Mouse (Mus musculus) lung, postnatal 25 days (tissue): ENCODE results near the gene Borcs5.

ENCODE experiments used
- DNase-seq: peaks from one replicate; pipeline ENCODE4 v3.0.0; 2022; ENCODE audit warnings: low spot score

Borcs5 gene

GRCm38 (mm10) chr6:134626564-134626963 lies 12.7 kb upstream of the Borcs5 start:
- DNase-seq: no peak

DNA sequence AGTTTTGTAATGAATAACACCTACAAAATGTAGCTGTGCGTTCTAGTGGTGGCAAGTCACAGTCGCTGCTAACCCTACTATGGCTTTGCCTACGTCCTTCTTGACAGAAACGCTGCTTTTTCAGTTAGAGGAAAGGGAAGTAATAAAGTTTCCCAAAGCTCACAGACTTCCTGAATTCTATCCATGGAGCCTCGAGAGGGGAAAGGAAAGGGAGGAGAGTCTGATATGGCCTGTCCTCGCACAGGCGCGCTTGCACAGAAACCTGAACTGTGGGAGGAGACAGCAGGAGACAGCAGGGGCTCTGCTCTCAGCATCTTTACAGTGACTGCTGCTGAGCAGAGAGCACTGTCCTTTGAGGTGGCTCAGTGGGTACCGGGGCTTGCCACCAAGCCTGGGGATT lies 8.9 kb upstream of the Borcs5 start:
- DNase-seq: no peak

DNA sequence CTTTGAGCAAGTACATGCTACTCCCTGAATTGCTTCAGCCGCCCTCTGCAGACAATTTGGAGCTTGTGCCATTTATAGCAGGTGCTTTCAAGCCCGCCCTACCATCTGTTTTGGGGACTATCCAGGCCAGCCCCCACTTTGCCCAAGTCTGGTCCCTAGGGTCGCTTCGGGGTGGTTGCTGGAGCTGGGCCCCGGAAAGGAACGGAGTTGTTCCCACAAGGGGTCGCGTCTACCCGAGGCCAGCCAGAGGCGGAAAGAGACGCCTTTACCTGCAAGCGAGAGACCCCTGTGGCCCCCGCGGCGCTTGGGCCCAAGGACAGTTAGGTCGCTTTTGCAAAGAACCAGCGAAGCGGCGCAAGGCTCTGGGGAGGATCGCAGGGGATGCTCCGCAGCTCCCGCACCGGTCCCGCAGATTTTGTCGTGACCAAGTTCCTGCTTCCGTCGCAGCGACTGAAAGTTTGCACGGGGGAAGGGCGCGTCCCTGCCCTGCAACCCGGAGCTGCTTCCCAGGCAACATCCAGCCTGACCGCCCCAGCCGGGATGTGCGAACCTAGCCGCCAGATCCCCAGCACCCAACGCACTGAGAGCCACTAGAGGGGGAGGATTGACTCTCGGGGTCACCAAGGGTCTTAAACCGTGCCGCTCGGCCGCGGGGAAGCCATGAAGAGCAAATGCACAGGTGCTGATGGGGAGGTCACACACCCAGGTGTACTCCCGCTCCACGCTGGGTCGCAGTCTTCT lies 7.2 kb upstream of the Borcs5 start, which contains the start of gene Mansc1:
Gene Mansc1, minus strand, starts transcription at position 542 of the 741 bp plus-strand sequence.
- DNase-seq: peak; percentile 53

GRCm38 (mm10) chr6:134632756-134633155 lies 6.6 kb upstream of the Borcs5 start:
- DNase-seq: no peak

DNA sequence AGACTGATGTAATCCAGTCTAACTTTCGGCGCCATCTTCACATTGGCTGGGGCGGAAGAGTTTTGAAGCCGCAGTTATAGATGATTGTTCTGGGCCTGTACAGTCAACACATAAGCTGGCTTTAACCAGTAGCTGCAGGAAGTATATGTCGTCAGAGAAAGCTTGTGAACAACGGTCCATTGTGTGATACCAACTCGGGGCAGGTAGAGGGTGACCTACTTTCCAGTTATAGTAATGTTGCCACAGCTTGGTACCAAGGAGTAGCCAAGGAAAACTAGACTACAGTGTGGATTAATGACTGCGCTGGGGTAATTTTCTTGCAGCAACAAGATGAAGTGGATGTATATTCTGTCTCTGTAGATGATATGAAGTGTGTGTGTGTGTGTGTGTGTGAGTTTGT lies 5.8 kb upstream of the Borcs5 start:
- no peak for DNase-seq

- DNase-seq: no peak
Observed at GRCm38 (mm10) chr6:134636476-134636875, 2.8 kb upstream of the Borcs5 start.

DNA sequence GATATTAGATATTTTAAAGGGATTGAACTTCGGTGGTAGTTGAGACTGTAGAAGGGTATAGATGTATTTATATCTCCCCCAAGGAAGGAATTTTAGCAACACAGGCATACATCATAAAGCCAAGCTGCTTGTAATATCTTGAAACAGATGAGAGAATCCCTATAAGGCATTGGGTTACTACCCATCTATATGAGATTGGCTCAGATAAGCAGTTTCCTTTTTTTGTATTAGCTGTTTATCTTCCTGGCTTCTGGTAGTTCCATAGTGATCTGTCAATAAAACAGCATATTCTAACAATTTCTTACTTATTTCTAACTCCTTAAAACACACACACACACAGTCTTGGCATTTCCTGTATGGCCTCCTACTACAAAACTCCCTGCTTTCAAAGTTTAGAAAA lies 590 bp downstream of the Borcs5 start:
- DNase-seq: no peak

GRCm38 (mm10) chr6:134640485-134641475 lies 1.5 kb downstream of the Borcs5 start:
- DNase-seq: peak; percentile 95

DNA sequence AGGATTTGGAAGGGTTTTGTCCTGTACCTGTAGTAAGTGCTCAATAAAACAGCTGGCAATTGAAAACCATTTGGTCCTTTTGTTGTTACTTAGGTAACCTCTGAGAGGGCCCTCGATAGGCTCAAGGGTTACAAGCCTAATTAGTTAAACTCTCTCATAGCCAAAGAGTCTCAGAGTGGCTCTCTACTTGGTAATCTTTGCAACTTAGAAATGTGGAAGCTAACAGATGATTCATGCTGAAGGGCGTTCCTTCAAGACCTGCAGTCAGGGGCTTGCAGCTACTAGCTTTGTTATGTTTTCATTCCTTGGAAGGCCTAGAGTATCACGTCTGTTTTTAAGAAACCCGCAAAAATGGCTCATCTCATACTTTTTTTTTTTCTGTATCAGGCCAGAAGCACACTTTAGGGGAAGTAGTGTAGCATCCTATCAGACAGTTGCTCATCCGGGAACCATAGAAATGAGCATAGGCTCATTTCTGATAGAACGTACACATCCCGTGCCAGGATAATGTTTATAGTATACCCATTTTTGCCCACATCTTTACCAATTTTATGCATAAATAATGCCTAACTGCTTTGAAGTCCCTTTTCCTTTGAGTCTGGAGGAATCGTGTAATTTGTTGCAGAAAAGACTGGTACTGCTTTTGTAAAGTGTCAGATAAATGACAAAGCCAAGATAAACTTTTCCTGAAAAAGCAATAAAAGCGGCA lies 2.6 kb downstream of the Borcs5 start:
- peak; percentile 55 for DNase-seq

DNA sequence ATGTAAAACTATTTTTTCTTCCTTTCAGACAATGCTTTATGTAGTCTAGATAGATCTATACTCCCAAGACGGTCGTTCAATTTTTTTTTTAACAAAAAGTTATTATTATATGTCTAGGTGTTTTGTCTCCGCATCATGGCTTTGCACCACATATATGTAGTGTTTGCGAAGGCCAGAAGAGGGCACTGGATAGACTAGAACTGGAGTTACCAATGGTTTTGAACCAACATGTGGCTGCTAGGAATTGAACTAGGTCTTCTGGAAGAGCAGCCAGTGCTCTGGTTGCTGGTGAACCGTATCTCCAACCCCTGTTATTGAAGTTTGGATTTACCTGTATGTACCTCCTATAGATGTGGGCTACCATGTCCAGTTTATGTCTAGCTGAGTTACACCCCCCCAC lies 4.0 kb downstream of the Borcs5 start:
- DNase-seq: no peak

DNA sequence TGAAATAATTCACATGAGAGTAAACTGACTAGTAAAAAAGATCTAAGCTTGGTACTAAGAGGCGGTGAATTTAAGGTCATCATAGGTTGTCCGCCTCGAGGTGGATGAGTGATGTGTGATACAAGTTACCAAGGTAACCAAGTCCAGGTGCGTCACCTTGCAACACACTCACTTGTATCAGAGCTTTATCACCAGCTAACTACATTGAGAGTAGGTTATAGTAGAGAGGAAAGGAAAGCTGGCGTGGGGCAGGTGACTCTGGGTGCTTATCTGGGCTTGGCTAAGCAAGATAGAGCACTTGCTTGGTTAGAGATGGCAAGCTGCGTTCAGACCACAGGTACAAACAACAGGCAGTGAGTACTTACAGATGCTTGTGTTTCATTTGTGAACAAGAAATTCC lies 7.5 kb downstream of the Borcs5 start:
- DNase-seq: no peak

GRCm38 (mm10) chr6:134647621-134648020 lies 8.3 kb downstream of the Borcs5 start:
- no peak for DNase-seq

DNA sequence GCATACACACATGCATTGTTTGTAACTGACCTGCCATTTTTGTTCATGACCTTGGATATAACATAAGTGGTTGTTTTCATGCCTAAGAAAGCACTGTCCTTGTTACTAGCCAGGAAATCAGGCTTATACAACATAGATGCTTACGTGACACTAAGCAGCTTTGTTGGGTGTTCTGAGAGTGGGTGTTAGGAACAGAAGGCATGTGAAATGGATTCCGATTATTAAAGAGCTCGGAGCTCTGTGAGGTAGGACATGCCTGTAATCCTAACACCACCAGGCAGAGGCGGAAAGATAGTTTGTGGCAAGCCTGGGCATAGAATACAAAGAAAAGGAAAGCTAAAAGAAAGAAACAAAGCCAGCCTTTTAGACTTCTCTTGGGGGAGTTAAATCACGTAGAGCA lies 9.0 kb downstream of the Borcs5 start:
- DNase-seq: no peak

GRCm38 (mm10) chr6:134656527-134656926 lies 17.2 kb downstream of the Borcs5 start:
- DNase-seq: no peak

DNA sequence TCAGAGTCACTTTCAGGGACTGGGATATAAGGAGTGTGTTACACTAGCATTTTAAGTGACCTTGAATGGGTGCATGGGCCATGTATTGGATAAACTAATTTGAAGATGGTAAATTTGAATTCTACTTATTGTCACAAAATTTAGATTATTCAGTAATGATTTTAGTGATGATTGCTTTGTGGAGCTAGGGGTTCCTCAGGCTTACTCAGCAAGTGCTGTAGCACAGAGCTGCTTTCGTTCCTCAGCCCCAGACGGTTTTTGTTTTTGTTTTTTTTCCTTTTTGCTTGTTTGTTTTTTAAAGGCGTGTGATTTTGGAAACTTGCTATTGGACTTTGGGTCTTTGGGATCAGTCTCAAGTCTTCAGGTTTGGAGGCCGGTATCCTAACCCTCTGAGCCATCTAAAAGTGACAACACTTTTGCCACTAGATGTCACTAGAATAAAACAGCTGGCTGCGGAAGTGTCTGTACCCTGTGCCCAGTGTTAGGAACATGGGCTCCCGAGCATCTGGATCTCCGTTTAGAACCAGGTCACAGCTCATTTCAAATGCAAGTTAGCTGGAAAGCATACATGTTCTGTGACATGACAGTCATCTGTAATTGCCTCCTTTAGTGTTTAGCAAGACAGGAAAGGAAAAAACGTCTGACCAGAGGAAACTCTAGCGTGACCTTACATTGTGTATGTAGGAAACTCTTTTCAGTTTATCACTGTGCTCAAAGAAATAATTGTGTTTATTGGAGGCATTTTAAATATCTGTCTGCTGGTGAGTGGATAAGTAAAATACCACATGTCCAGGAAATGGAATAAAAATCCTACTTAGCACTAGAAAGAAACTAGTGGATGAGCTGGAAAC lies 20.0 kb downstream of the Borcs5 start:
- peak; percentile 78 for DNase-seq

DNA sequence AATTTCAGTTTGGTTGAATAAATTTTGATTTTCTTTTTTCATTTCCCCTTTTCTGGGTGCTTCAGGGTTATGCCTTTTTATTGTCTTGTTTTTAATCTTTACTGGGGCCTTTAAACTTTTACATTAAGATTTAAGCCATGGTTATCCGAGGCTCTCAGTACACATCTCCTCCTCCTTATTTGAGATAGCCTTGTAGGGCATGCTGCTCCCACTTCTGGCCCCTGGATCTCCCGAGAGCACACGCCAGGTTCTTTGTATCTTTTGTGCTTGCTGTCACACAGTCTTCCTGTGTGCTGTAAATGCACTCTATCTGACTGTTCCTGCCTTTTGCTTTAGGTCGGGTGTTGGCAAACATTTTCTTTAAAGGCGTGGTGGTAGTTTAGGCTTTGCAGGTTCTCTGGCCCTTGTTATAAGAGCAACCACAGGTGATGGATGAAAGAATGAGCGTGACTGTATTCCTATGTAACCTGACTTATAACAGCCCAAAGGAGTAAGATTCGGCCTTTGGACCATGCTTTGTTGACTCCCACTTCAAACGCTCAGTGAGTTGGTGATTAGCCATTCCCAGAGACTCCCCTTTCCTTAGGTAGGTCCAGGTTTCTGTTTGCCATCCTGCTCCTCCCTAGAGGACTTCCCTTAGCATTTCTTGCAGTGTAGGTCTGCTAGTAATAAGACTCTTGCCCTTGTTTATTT lies 21.6 kb downstream of the Borcs5 start:
- DNase-seq: no peak

DNA sequence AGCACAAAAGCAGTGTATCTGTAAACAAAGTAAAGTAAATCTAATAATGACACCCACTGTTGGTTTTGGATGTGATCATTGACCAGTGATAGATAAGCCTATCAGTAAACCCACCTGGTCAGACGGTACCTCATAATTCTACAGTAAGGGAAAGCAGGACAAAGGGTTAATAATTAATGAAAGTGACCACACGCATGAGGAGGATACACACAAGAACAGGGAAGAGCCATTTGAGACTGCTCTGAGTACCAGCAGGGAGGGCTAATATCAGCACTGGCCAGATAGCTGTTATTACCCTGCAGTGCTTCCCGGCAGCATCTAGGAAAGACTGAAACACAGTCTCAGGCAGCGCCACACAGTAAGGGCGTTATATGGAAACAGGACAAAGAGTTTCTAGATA lies 25.3 kb downstream of the Borcs5 start:
- DNase-seq: no peak

GRCm38 (mm10) chr6:134665817-134666216 lies 26.5 kb downstream of the Borcs5 start:
- peak; percentile 14 for DNase-seq

DNA sequence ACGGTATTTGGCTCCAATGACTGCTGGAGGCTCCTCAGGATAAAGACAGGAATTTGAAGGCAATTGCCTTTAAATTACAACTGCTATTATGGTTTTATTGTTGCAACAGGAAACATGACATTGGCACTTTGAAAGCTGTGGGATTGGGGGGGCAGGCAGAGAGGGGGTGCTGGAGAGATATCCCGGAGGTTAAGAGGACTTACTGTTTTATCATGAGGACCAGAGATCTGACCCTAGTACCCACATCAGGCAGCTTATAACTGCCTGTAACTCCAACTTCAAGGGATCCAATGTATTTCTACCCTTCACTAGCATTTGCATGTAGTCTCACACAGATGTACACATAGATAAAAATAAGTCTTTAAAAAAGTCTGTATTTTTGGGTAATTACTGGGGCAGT lies 29.2 kb downstream of the Borcs5 start:
- no peak for DNase-seq

GRCm38 (mm10) chr6:134669179-134669865 lies 30.0 kb downstream of the Borcs5 start:
- DNase-seq: no peak
